Mouse (Mus musculus) cerebellum, adult 2 months (tissue): Measurements from ENCODE around the gene Vps52. TPM values are rescaled to one million over a fixed set of nuclear protein-coding genes. Genes with fewer than 3 reads are reported as not detected.
A peak's percentile ranks its signal among the peaks of the same experiment; 100 is the strongest.

ENCODE experiments used
- DNase-seq, 2 experiments: peaks; one replicate each; pipeline ENCODE4 v3.0.0; 2021
- H3K27ac ChIP-seq: fragments of 200-500 bp; 2 replicates; pipeline ENCODE4 v1.5.1; 2012; ENCODE audit warnings: low read length, control low read depth, inconsistent platforms; ENCODE audit not compliant: insufficient read depth
- H3K27me3 ChIP-seq: fragments of 200-500 bp; 2 replicates; pipeline ENCODE4 v1.6.1; 2012; ENCODE audit warnings: inconsistent platforms, mild to moderate bottlenecking, low read length, moderate library complexity; ENCODE audit not compliant: control insufficient read depth, insufficient read depth
- H3K4me1 ChIP-seq: fragments of 200-500 bp; 2 replicates; pipeline ENCODE4 v1.6.1; 2011; ENCODE audit warnings: low read length; ENCODE audit not compliant: control insufficient read depth, insufficient read depth
- H3K4me3 ChIP-seq: fragments of 200-500 bp; replicated peaks from 2 replicates; pipeline ENCODE3; 2011; ENCODE audit warnings: mild to moderate bottlenecking, low read depth, low read length, control low read depth; ENCODE audit not compliant: insufficient read depth
- CTCF ChIP-seq: fragments of 200-500 bp; IDR thresholded peaks from 2 replicates; pipeline ENCODE4 v1.5.1; 2011; ENCODE audit warnings: low read depth, mild to moderate bottlenecking, control low read depth, low read length, moderate library complexity, borderline replicate concordance; ENCODE audit not compliant: insufficient read depth
- POLR2A ChIP-seq: fragments of 200-500 bp; IDR thresholded peaks from 2 replicates; pipeline ENCODE4 v1.6.1; 2011; ENCODE audit warnings: low read length, control low read depth, borderline replicate concordance; ENCODE audit not compliant: insufficient read depth
- WGBS: fragments of 180-500 bp; shearing (Covaris S2); methylation state at CpG from one replicate; pipeline ENCODE4 v1.1.7; 2018; 5-methylcytosine and 5-hydroxymethylcytosine counted together
- polyA plus RNA-seq: library from polyadenylated mRNA; depleted of rRNA; stranded (reverse); fragments of >200 nt; gene quantifications from 2 replicates; pipeline ENCODE4 v1.2.3, GENCODE M21; 2012

Vps52 gene
- polyA plus RNA-seq, 1 experiment, result 73.5 TPM

- 90% methylated on average over 13 of the region's 13 CpGs for WGBS
- Histone ChIP-seq H3K4me1 (no peaks in the 10 kb centered on the region; the same call in 1 of the 2 replicates), H3K4me3 (no peak overlapping the region), H3K27me3 (no peaks in the 10 kb centered on the region), H3K27ac (no peak overlapping the region)
- no peak for DNase-seq
- TF ChIP-seq CTCF, result no peak
- no peak for TF ChIP-seq POLR2A
Observed at GRCm38 (mm10) chr17:33959135-33959534, 3.5 kb downstream of the Vps52 start.

- no peaks in the 10 kb centered on the region; the same call in 1 of the 2 replicates for H3K4me1 ChIP-seq
- WGBS, result 92% methylated on average over 15 of the region's 15 CpGs
- TF ChIP-seq POLR2A (no peak), CTCF (no peak)
- no peak overlapping the region for H3K4me3 ChIP-seq
- H3K27ac ChIP-seq, result no peak overlapping the region
- DNase-seq, result no peak
- no peaks in the 10 kb centered on the region for H3K27me3 ChIP-seq
Observed at GRCm38 (mm10) chr17:33959948-33960347, 4.3 kb downstream of the Vps52 start.

- H3K4me3 ChIP-seq, result no peak overlapping the region
- WGBS, result 91% methylated on average over 7 of the region's 7 CpGs
- H3K27me3 ChIP-seq, result no peaks in the 10 kb centered on the region
- H3K4me1 ChIP-seq, result no peaks in the 10 kb centered on the region
- peak in 1 of 2 experiments; percentile 6 for DNase-seq
- TF ChIP-seq POLR2A, result no peak
- TF ChIP-seq CTCF, result no peak
- H3K27ac ChIP-seq, result no peak overlapping the region
Observed at GRCm38 (mm10) chr17:33962876-33963275, 7.3 kb downstream of the Vps52 start.

- Histone ChIP-seq H3K4me1 (no peaks in the 10 kb centered on the region), H3K27me3 (no peaks in the 10 kb centered on the region), H3K27ac (no peak overlapping the region), H3K4me3 (no peak overlapping the region)
- TF ChIP-seq CTCF (no peak), POLR2A (no peak)
- peak in 1 of 2 experiments; percentile 9 for DNase-seq
- 89% methylated on average over 17 of the region's 17 CpGs for WGBS
Observed at GRCm38 (mm10) chr17:33965082-33965845, 9.7 kb downstream of the Vps52 start.

GRCm38 (mm10) chr17:33965846-33966550 lies 10.4 kb downstream of the Vps52 start:
- H3K4me3 ChIP-seq, result no peak overlapping the region
- WGBS, result 90% methylated on average over 16 of the region's 16 CpGs
- peak in 1 of 2 experiments; percentile 13 for DNase-seq

GRCm38 (mm10) chr17:33968489-33968888 lies 12.9 kb downstream of the Vps52 start:
- Histone ChIP-seq H3K27me3 (no peaks in the 10 kb centered on the region), H3K4me3 (no peak overlapping the region), H3K27ac (no peak overlapping the region), H3K4me1 (no peaks in the 10 kb centered on the region)
- peak; percentile 92 for TF ChIP-seq CTCF
- TF ChIP-seq POLR2A, result no peak
- WGBS, result 2% methylated on average over 9 of the region's 9 CpGs
- DNase-seq, result peak; percentile 69 to 84

More at GRCm38 (mm10) chr17:33965846-33966550, 10.4 kb downstream of the Vps52 start:
- no peak overlapping the region for H3K27ac ChIP-seq
- no peaks in the 10 kb centered on the region for H3K4me1 ChIP-seq
- TF ChIP-seq POLR2A, result no peak
- TF ChIP-seq CTCF, result no peak
- H3K27me3 ChIP-seq, result no peaks in the 10 kb centered on the region

GRCm38 (mm10) chr17:33968927-33969326 lies 13.3 kb downstream of the Vps52 start:
- TF ChIP-seq POLR2A (no peak), CTCF (no peak)
- 28% methylated on average over 5 of the region's 5 CpGs for WGBS
- H3K27me3 ChIP-seq, result no peaks in the 10 kb centered on the region
- H3K4me1 ChIP-seq, result no peaks in the 10 kb centered on the region
- peak; percentile 7 to 36 for DNase-seq
- no peak overlapping the region for H3K4me3 ChIP-seq
- no peak overlapping the region for H3K27ac ChIP-seq

- 77% methylated on average over 4 of the region's 4 CpGs for WGBS
- no peaks in the 10 kb centered on the region for H3K4me1 ChIP-seq
- DNase-seq, result no peak
- no peaks in the 10 kb centered on the region for H3K27me3 ChIP-seq
- H3K27ac ChIP-seq, result no peak overlapping the region
- no peak overlapping the region for H3K4me3 ChIP-seq
- TF ChIP-seq CTCF (peak; percentile 11; the same call in 1 of the 2 replicates), POLR2A (no peak)
Observed at GRCm38 (mm10) chr17:33969394-33969793, 13.8 kb downstream of the Vps52 start.
